Mouse (Mus musculus): ENCODE measurements around the gene Tmigd1.

The Tmigd1 gene

DNA sequence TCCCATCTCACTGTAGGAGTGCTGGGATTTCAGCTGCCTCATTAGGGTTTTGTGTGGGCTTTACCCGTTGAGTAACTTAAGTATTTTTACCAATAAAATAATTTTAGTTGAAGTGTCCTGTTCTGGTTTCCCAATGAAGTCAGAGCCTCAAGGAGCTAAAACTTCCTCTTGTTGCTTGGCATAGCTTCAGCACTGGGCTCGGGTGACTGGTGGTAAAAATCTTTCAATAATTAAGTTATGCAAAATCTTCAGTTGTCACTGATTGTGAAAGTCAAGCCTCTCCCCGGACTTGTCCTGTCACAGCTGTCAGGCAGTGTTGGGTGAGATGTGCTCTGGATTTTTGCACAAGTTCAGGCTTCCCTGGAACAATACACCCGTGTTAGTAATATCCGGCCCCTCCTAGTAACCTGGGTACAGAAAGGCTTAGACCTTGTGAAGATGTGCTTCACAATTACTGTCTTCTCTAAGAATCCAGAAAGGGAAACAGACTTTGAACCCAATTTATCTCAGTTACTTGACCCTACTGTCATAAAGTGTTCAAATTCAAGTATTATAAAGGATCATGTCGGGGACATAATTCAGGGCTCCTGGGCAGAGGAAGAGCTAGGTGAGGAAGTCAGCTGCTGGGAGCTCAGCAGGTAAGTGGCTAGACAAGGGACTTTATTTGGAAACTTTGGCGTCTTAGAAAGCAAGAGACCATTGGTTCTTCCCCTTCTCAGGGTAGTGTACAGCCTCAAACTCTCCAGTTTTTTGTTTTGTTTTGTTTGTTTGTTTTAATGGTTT lies at the start of gene Tmigd1:
Tmigd1 (plus strand) TSS at position 581 of the 783 bp plus-strand sequence.
- DNase-seq: peak; percentile 39

DNA sequence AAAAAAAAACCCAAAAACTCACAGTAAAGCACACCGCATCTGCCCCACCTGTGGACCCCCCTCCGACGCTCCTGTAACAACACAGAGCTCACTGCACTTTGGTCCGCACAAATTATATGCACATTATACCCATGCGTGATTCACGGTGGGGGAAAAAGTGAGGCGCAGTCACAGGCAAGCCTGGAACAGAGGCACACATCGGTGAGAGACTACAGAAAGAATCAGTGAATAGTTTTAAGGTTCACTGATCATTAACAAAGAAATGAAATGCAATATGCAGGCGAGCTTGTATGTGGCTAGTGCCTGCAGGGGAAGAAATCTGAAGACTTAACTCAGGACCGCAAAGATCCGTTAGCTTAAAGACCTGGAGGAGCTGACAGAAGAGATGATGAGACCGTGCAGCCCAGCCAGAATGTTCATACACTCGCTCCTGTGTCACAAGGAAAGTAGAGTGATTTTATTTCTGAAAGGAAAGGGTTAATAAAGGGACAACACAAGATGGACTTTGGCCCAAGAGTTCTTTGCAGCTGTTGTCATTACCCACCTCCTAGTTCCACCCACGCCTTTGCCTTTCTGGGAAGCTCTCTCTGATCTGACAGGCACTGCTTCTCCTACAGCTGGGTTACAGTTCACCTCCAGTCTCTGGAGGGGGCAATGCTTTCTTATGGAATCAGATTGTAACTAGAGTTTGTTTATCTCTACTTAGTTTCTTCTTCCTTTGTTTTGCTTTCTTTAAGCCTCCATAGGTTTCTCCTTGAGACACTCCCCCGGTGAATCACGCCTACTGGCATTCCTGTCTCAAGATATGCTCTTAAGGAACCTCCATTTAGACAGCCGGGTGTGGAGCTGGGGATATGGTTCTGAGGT lies 47.3 kb upstream of the Tmigd1 start:
- DNase-seq: peak; percentile 82

DNA sequence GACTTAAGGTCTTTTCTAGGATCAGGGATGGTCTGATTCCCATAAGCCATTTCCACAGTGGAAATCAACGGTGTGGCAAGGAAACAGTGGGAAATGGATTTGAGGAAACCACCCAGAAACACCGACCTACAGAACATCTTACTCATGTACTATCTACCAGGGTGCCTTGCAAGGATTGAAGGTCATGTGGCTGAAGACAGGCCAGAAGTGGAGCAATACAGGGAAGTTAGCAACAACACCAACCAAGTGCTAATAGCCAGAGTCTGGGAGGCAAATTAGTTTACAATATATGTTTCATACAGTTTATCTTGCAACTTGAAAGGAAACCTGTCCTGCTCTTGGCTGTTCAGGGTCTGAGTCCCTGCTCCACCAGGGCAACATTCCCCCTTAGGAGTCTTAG lies 45.4 kb upstream of the Tmigd1 start:
- peak; percentile 70 for DNase-seq

DNA sequence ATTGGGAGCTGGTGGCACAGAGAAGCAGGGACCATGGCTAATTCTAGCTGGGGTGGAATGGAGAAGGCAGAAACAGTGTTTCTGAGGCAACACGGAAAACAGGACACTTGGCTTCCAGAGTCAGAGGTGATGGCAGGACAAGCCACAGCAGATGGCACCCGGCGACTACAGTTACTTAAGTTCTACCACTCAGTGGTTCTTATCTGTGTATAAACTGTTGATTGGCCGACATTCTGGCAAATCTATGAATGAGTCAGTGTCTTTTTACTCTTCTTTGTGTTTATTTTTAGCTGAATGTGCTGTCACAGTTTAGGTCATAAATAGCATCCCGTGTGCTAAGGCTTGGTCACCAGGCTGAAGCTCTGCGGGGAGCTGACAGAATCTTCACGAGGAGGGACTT lies 44.8 kb upstream of the Tmigd1 start:
- DNase-seq: peak; percentile 94

- peak; percentile 89 for DNase-seq
Measured at GRCm38 (mm10) chr11:76858781-76859180, 43.2 kb upstream of the Tmigd1 start.

GRCm38 (mm10) chr11:76859261-76859660 lies 42.7 kb upstream of the Tmigd1 start:
- peak; percentile 77 for DNase-seq

- DNase-seq: peak; percentile 71
Measured at GRCm38 (mm10) chr11:76861185-76861584, 40.8 kb upstream of the Tmigd1 start.

DNA sequence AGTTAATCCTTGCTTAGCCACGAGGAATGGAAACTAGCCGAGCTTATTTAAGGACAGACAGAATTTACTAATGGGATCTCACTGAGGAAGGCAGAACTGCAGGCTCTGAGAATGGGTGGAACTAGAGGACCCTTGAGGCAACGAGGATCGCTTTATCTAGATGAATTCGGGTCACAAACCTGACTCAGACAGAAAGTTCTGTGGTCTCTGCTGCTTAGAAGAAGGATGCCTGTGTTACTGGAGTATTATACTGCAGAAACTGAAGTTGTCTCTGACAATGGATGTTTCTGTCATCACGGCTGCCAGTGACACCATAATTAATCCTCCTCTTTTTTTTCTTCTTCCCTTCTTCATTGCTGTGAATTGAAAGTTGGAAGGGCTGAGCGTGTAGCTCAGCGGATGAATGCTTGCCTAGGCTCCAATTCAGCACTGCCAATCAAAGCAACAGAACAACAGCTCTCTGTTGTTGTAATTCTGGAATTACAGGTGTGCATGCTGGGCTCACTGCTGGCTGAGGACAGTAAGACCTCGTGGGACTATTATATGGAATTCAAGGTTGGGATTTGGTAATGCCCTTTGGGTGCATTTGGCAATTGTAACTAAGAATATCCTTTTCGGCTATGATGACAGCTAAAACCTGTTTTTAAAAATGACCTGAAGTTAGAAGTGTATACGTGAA lies 29.3 kb upstream of the Tmigd1 start:
- peak; percentile 48 for DNase-seq

- no peak for DNase-seq
Measured at GRCm38 (mm10) chr11:76873865-76874264, 28.1 kb upstream of the Tmigd1 start.

- DNase-seq: peak; percentile 87
Measured at GRCm38 (mm10) chr11:76874766-76875165, 27.2 kb upstream of the Tmigd1 start.

- peak; percentile 78 for DNase-seq
Measured at GRCm38 (mm10) chr11:76879816-76880215, 22.1 kb upstream of the Tmigd1 start.

DNA sequence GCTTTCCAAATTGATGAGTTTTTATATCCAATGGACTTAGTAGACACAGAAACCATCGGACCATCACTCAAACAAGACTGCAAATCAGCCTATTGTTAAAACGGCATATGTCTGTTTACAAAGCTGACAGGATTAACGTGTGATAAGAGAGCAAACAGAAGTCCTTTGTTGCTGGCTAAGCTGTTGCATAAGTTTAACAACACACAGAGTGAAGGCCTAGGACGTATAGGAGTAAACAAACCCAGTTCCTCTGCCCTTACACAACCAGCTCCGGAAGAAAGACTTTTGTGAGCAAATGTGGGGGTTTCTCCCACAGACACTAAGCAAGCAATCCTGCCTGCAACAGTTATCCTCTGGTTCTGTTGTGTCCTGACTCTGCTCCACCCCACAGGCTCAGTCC lies 17.5 kb upstream of the Tmigd1 start:
- DNase-seq: peak; percentile 21

DNA sequence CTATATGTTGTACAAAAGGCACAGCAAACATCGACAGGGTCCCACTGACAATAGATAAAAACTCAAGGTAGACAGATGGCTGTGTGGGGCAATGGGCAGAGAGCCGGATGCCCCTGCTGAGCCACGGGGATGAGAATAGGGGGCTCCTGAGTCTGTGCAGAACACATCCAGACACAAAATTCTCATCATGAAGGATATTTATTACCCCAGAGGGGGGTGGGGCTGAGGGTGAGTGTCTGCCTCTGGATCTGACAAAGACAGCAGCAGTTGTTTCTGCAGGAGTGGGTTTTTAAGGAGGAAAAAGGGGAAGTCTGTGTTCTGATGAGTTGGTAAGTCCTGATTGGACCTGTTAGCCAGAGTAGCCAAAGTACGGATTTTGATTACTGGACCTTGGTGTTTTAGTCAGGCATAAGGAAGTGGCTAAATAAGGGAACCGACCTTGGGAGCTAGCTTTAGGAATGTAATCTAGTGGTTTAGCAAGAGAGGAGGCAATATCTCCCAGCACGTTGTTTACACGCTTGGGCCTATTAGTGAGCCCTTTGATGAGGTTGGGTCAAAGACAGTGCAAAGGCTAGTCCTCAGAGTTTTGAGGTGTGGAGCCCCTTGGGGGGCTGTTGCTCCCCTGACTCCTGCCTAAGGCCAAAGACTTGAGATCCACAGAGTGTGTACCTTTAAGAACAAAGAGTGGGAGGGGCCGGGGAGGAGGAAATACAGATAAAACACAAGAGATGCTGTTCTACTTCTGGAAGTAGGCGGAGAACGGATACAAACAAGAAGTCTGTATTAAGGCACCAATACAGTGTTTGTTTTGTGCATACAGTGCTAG lies 12.4 kb upstream of the Tmigd1 start:
- peak; percentile 95 for DNase-seq

DNA sequence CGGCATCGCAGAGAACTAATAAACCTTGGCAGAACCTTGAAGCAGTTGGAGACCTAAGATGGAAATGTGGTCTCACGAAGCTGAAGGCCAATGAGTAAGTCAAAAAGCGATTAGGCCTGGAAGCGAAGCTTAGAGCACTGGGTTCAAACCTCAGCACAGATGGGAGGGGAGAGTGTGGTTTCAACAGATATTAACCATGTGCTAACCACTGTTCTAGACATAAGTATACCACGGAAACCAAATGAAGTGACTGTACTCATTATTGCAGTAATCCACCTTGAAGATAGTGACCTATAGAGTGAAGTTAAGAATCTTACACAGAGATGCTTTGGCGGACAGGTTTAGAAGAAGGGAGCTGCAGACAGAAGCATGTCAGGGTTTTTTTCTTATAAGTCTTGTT lies 10.8 kb upstream of the Tmigd1 start:
- DNase-seq: no peak

DNA sequence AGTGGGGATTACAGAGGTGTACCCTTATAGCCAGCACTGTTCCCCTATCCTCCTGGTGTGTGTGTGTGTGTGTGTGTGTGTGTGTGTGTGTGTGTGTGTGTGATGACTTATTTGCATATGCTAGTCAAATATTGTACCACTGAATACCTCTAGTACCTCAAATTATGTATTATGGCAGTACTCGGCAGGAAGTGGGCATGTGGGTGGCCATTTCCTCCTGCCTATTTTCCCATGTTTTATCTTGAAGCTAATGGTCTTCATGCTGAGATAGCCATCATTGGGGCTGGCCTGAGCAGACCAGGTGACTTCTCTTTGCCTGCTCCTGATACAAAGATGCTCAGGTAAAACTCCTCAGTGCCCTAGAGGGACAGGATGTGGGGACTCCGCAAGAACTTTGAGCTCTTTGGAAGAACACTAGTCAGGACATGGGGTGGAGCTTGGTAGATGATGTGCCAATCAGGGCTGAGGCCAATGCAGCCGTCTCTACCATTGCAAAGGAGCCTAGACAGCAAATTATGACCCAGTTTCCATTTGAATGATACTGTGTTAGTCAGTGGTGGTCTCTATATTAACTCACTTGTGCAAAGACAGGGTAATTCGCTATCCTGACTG lies 10.1 kb upstream of the Tmigd1 start:
- DNase-seq: peak; percentile 59

DNA sequence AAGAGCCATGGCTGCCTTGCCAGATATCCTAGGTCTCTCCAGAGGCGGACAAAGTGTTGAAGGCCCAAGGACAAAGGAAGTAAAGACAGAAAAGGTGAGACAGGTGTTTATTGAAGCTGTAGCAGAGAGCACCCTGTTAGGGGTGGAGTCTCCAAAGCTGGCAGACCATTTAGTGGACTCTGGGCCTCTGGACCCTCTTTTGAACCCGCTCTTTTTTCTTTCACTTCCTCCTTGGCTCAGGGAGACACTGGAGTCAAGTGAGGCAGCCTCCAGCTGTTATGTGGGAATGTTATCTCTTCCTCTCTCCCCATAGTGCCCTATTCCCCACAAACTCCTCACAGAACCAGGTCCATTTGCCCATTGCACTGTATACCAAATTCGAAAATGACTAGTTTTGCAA lies 9.0 kb upstream of the Tmigd1 start:
- peak; percentile 90 for DNase-seq

DNA sequence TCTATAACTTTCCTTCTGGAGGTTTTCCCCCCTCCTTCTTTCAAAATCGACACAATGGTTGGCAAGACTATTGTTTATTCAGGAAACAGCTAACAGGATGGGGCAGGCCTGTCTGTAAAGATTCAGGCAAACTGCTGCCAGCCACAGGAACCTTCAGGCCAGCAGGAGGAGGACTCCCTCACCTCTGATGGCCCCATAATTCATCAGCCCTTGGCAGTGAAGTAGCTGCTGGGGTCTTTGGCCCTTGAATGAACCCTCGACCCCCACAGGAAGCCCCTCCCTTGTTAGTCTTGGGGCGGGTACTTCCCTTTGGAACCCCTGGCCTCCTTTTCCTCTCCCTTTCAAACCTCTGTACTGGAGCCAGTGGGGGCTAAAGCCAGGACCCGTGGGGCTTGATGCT lies 8.4 kb upstream of the Tmigd1 start:
- DNase-seq: peak; percentile 98

GRCm38 (mm10) chr11:76894240-76894639 lies 7.7 kb upstream of the Tmigd1 start:
- DNase-seq: peak; percentile 95

- DNase-seq: peak; percentile 79
Measured at GRCm38 (mm10) chr11:76896360-76896759, 5.6 kb upstream of the Tmigd1 start.

DNA sequence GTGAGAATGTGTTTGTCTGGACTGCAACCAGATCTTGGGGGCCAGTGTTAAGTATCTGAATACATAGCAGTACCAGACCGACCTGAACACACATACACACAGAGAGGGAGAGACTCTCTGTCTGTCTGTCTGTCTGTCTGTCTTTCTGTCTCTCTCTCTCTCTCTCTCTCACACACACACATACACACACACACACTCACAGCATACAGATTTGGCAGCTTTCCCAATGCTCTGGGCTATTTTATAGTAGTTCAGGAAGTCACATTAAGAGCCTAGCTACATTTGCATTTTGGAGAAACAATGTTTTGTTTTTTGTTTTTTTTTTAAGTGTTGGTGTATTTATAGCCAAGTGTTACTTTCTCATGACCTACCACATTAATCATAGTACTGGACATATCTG lies 4.8 kb upstream of the Tmigd1 start:
- DNase-seq: peak; percentile 45

DNA sequence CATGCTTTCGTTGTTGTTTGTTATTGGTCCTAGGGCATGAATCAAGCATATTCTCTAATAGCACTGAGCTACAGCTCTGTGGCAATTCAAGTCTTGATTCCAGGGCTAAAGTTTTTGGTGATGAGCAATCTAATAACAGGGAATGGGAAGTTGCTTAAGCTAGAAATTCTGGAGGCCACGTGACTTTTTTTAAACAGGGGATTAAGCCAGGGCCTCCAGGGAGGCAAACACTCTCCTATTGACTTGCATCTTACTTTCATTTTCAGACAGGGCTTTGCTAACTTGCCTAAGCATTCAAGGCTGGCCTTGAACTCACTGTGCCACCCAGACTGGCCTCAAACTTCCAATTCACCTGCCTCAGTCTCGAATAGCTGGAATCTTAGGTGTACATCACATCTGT lies 4.1 kb upstream of the Tmigd1 start:
- peak; percentile 91 for DNase-seq

- DNase-seq: peak; percentile 58
Measured at GRCm38 (mm10) chr11:76898751-76899150, 3.2 kb upstream of the Tmigd1 start.
